Mouse (Mus musculus) bone marrow macrophage, adult 2 months (primary cell): Measurements from ENCODE around the gene Utf1.

Experiments
- CTCF ChIP-seq: IDR thresholded peaks from 2 replicates; pipeline ENCODE4 v1.5.1; 2012; ENCODE audit warnings: low read depth, mild to moderate bottlenecking, low read length, moderate library complexity
- POLR2A ChIP-seq: IDR thresholded peaks from 2 replicates; pipeline ENCODE4 v1.6.1; 2012; ENCODE audit warnings: mild to moderate bottlenecking, low read depth, low read length, borderline replicate concordance

- TF ChIP-seq CTCF: peak; percentile 95
- TF ChIP-seq POLR2A: no peak
Measured at GRCm38 (mm10) chr7:139969348-139970130, 25.9 kb downstream of the Utf1 start.
